Mouse (Mus musculus) forebrain, embryonic 12.5 days (tissue): ENCODE results near the gene Noxo1. TPM values are rescaled to one million over a fixed set of nuclear protein-coding genes. Genes with fewer than 3 reads are reported as not detected.

Experiments used
- ATAC-seq: fragments of 200-750 bp; cut with Nextera tagmentation; 2 replicates; pipeline ENCODE4 v1.8.0; 2017; ENCODE audit warnings: moderate TSS enrichment; ENCODE audit not compliant: low FRiP score
- H3K27ac ChIP-seq: fragments of 300-500 bp; sonication (generic); 2 replicates; pipeline ENCODE4 v1.5.1; 2016; ENCODE audit warnings: mild to moderate bottlenecking
- H3K27me3 ChIP-seq: fragments of 300-500 bp; sonication (generic); 2 replicates; pipeline ENCODE4 v1.6.1; 2016; ENCODE audit warnings: mild to moderate bottlenecking
- H3K36me3 ChIP-seq: fragments of 300-500 bp; sonication (generic); replicated peaks from 2 replicates; pipeline ENCODE4 v1.6.1; 2016; ENCODE audit warnings: mild to moderate bottlenecking
- H3K4me1 ChIP-seq: fragments of 300-500 bp; sonication (generic); 2 replicates; pipeline ENCODE4 v1.6.1; 2016
- H3K4me2 ChIP-seq: fragments of 300-500 bp; sonication (generic); 2 replicates; pipeline ENCODE4 v1.6.1; 2016; ENCODE audit warnings: mild to moderate bottlenecking, moderate library complexity
- H3K4me3 ChIP-seq: fragments of 300-500 bp; sonication (generic); replicated peaks from 2 replicates; pipeline ENCODE4 v1.5.1; 2016; ENCODE audit warnings: mild to moderate bottlenecking
- H3K9ac ChIP-seq: fragments of 300-500 bp; sonication (generic); 2 replicates; pipeline ENCODE4 v1.6.1; 2016; ENCODE audit warnings: mild to moderate bottlenecking
- H3K9me3 ChIP-seq: fragments of 300-500 bp; sonication (generic); 2 replicates; pipeline ENCODE4 v1.6.1; 2016
- WGBS: fragments of 180-500 bp; shearing (Covaris S2); methylation state at CpG from one replicate; pipeline ENCODE4 v1.1.7; 2016; 5-methylcytosine and 5-hydroxymethylcytosine counted together
- polyA plus RNA-seq: library from polyadenylated mRNA; unstranded; fragments of >200 nt; fragmentation: Nextera tagmentation; extraction: Ambion mirVana; gene quantifications from 2 replicates; pipeline ENCODE4 v1.2.1, GENCODE M21; 2016

Gene Noxo1
- polyA plus RNA-seq: 1.6 and 2.6 TPM in 2 replicates

- H3K9me3 ChIP-seq: no peaks in the 10 kb centered on the region
- peaks cover 33% of the 10 kb centered on the region for H3K36me3 ChIP-seq
- peak within 1 kb of the TSS; percentile 90 for H3K27ac ChIP-seq
- H3K4me2 ChIP-seq: peak within 1 kb of the TSS; percentile 78
- peak within 1 kb of the TSS; percentile 85 for H3K9ac ChIP-seq
- peak within 1 kb of the TSS; percentile 83 for H3K4me3 ChIP-seq
- peaks cover 31% of the 10 kb centered on the region for H3K4me1 ChIP-seq
- peak; percentile 93 for ATAC-seq
- H3K27me3 ChIP-seq: peaks cover under 1% of the 10 kb centered on the region; the same call in 1 of the 2 replicates
- under 1% methylated on average over 70 of the region's 76 CpGs for WGBS
Observed at GRCm38 (mm10) chr17:24696011-24696697, at the start of gene Noxo1, which contains the start of gene Gfer. Gene Noxo1, plus strand, starts transcription at chr17:24696234. Gene Gfer, minus strand, starts transcription at chr17:24696156.

GRCm38 (mm10) chr17:24646381-24646780 is 49.7 kb upstream of the Noxo1 start:
- 92% methylated on average over 4 of the region's 4 CpGs for WGBS
- Histone ChIP-seq H3K4me3 (no peak overlapping the region), H3K4me2 (no peak overlapping the region), H3K27ac (no peak overlapping the region), H3K9me3 (no peaks in the 10 kb centered on the region), H3K9ac (no peak overlapping the region), H3K27me3 (peaks cover 33% of the 10 kb centered on the region), H3K4me1 (peaks cover 10% of the 10 kb centered on the region), H3K36me3 (no peaks in the 10 kb centered on the region)
- ATAC-seq: no peak

- Histone ChIP-seq H3K4me3 (no peak overlapping the region), H3K4me2 (no peak overlapping the region), H3K9ac (no peak overlapping the region), H3K4me1 (peaks cover 10% of the 10 kb centered on the region), H3K9me3 (no peaks in the 10 kb centered on the region), H3K27ac (no peak overlapping the region), H3K27me3 (peaks cover 44% of the 10 kb centered on the region), H3K36me3 (no peaks in the 10 kb centered on the region)
- no peak for ATAC-seq
- WGBS: 82% methylated on average over 11 of the region's 11 CpGs
Observed at GRCm38 (mm10) chr17:24647493-24647892, 48.5 kb upstream of the Noxo1 start.

GRCm38 (mm10) chr17:24648731-24649377 is 47.2 kb upstream of the Noxo1 start:
- no peaks in the 10 kb centered on the region for H3K9me3 ChIP-seq
- H3K9ac ChIP-seq: 0 out of 2 replicates have a peak overlapping the region, but pooled peaks have one; percentile 81
- ATAC-seq: no peak
- WGBS: 85% methylated on average over 9 of the region's 10 CpGs
- no peak overlapping the region for H3K4me3 ChIP-seq
- peaks cover 10% of the 10 kb centered on the region for H3K4me1 ChIP-seq
- peaks cover 50% of the 10 kb centered on the region for H3K27me3 ChIP-seq
- no peak overlapping the region for H3K27ac ChIP-seq
- H3K36me3 ChIP-seq: no peaks in the 10 kb centered on the region
- H3K4me2 ChIP-seq: peak overlapping the region; percentile 99

GRCm38 (mm10) chr17:24649581-24650069 is 46.4 kb upstream of the Noxo1 start:
- peak; percentile 47 for ATAC-seq
- WGBS: 1% methylated on average over 33 of the region's 35 CpGs
- peaks cover 56% of the 10 kb centered on the region for H3K27me3 ChIP-seq
- H3K9ac ChIP-seq: peak overlapping the region; percentile 81
- H3K4me2 ChIP-seq: peak overlapping the region; percentile 99
- no peak overlapping the region for H3K27ac ChIP-seq
- H3K9me3 ChIP-seq: no peaks in the 10 kb centered on the region
- peaks cover 10% of the 10 kb centered on the region for H3K4me1 ChIP-seq
- no peaks in the 10 kb centered on the region for H3K36me3 ChIP-seq
- H3K4me3 ChIP-seq: peak overlapping the region; percentile 66

- Histone ChIP-seq H3K9ac (peak within 1 kb of the TSS; percentile 81), H3K4me2 (peak within 1 kb of the TSS; percentile 99), H3K36me3 (no peaks in the 10 kb centered on the region), H3K27me3 (peaks cover 60% of the 10 kb centered on the region), H3K4me1 (peaks cover 10% of the 10 kb centered on the region), H3K9me3 (no peaks in the 10 kb centered on the region), H3K27ac (no peak within 1 kb of the TSS), H3K4me3 (peak within 1 kb of the TSS; percentile 66)
- WGBS: under 1% methylated on average over 25 of the region's 41 CpGs
- ATAC-seq: peak; percentile 47
Observed at GRCm38 (mm10) chr17:24650070-24650616, 45.9 kb upstream of the Noxo1 start, which contains the start of gene Slc9a3r2. Gene Slc9a3r2, minus strand, starts transcription at chr17:24650327.

GRCm38 (mm10) chr17:24650766-24651165 is 45.3 kb upstream of the Noxo1 start:
- H3K27ac ChIP-seq: no peak overlapping the region

GRCm38 (mm10) chr17:24651835-24652234 is 44.2 kb upstream of the Noxo1 start:
- Histone ChIP-seq H3K9me3 (no peaks in the 10 kb centered on the region), H3K4me3 (no peak overlapping the region), H3K27me3 (peaks cover 71% of the 10 kb centered on the region), H3K27ac (no peak overlapping the region), H3K9ac (no peak overlapping the region), H3K4me1 (peaks cover 10% of the 10 kb centered on the region), H3K4me2 (no peak overlapping the region), H3K36me3 (no peaks in the 10 kb centered on the region)
- 70% methylated on average over 3 of the region's 3 CpGs for WGBS
- ATAC-seq: no peak

More at GRCm38 (mm10) chr17:24650766-24651165, 45.3 kb upstream of the Noxo1 start:
- peak overlapping the region; percentile 99 for H3K4me2 ChIP-seq
- no peak overlapping the region for H3K9ac ChIP-seq
- WGBS: 74% methylated on average over 4 of the region's 4 CpGs
- peaks cover 10% of the 10 kb centered on the region for H3K4me1 ChIP-seq
- peaks cover 60% of the 10 kb centered on the region for H3K27me3 ChIP-seq
- H3K36me3 ChIP-seq: no peaks in the 10 kb centered on the region
- no peaks in the 10 kb centered on the region for H3K9me3 ChIP-seq
- ATAC-seq: no peak
- no peak overlapping the region for H3K4me3 ChIP-seq

GRCm38 (mm10) chr17:24653967-24654710 is 41.9 kb upstream of the Noxo1 start:
- Histone ChIP-seq H3K4me3 (peak overlapping the region; percentile 3), H3K4me2 (peak overlapping the region; percentile 48), H3K4me1 (peaks cover 21% of the 10 kb centered on the region), H3K9me3 (no peaks in the 10 kb centered on the region), H3K9ac (no peak overlapping the region), H3K27me3 (peaks cover 83% of the 10 kb centered on the region), H3K36me3 (no peaks in the 10 kb centered on the region), H3K27ac (no peak overlapping the region)
- peak; percentile 65; the same call in 1 of the 2 replicates for ATAC-seq
- WGBS: 6% methylated on average over 14 of the region's 19 CpGs

GRCm38 (mm10) chr17:24654969-24655368 is 41.1 kb upstream of the Noxo1 start:
- Histone ChIP-seq H3K9ac (no peak overlapping the region), H3K27ac (no peak overlapping the region), H3K4me2 (no peak overlapping the region), H3K9me3 (no peaks in the 10 kb centered on the region), H3K4me3 (no peak overlapping the region), H3K27me3 (peaks cover 83% of the 10 kb centered on the region), H3K36me3 (no peaks in the 10 kb centered on the region), H3K4me1 (peaks cover 15% of the 10 kb centered on the region)
- no peak for ATAC-seq
- WGBS: 80% methylated on average over 4 of the region's 4 CpGs

GRCm38 (mm10) chr17:24658017-24658758 is 37.8 kb upstream of the Noxo1 start, which contains the start of gene Npw:
Gene Npw, minus strand, starts transcription at chr17:24658457.
- Histone ChIP-seq H3K27me3 (peaks cover 64% of the 10 kb centered on the region), H3K4me3 (peak within 1 kb of the TSS; percentile 39), H3K27ac (no peak within 1 kb of the TSS), H3K4me2 (peak within 1 kb of the TSS; percentile 70), H3K9ac (peak within 1 kb of the TSS; percentile 57), H3K4me1 (peaks cover 11% of the 10 kb centered on the region), H3K9me3 (no peaks in the 10 kb centered on the region), H3K36me3 (no peaks in the 10 kb centered on the region)
- 0 out of 2 replicates have a peak, but pooled peaks have one; percentile 27 for ATAC-seq
- 1% methylated on average over 47 of the region's 47 CpGs for WGBS
